Comparison of ENCODE assay signal across 19 mouse cellular contexts in genomic region chr3:103518624-103519023, GRCm38 (mm10). TPM values are rescaled to one million over a fixed set of nuclear protein-coding genes. Genes with fewer than 3 reads are reported as not detected.
DNase-seq lines count a peak whose midpoint lies in the region; ATAC-seq and TF ChIP-seq lines count a peak whose summit lies in the region.
"Had no signal": no experiment of that assay in that cellular context is flagged by ENCODE, and none has a peak within 500 bp of the region (broad histone marks: within the 10 kb centered on the region; RNA-seq: fewer than 3 reads in every experiment).

No protein-coding gene starts in this region.

- no peak overlapping the region for H3K9ac ChIP-seq in lung, embryonic 14.5 days
- H3K9ac ChIP-seq: hindbrain, embryonic 12.5 days; lung, embryonic 15.5 days had no signal

- H3K27me3 ChIP-seq in lung, embryonic 14.5 days (ENCODE audit: insufficient read depth, low read length): no peaks in the 10 kb centered on the region
- H3K27me3 ChIP-seq: hindbrain, embryonic 12.5 days; lung, embryonic 15.5 days had no signal

- intact Hi-C loops in gastrocnemius, adult 2 months (cut with DNase I): no loop called here

- no peaks in the 10 kb centered on the region for H3K4me1 ChIP-seq in lung, embryonic 14.5 days (ENCODE audit: insufficient read depth)
- H3K4me1 ChIP-seq in lung, adult 2 months (ENCODE audit: control insufficient read depth, insufficient read depth, low read length): no peaks in the 10 kb centered on the region
- peaks cover 2% of the 10 kb centered on the region; the same call in 1 of the 2 replicates for H3K4me1 ChIP-seq in cortical plate, adult 2 months (ENCODE audit: control insufficient read depth, insufficient read depth, low read length)
- H3K4me1 ChIP-seq: hindbrain, embryonic 12.5 days; lung, embryonic 15.5 days; megakaryocyte, embryonic 14.5 days had no signal

- no peak overlapping the region for H3K4me2 ChIP-seq in lung, embryonic 14.5 days
- H3K4me2 ChIP-seq: hindbrain, embryonic 12.5 days; lung, embryonic 15.5 days had no signal

- TF ChIP-seq CTCF in lung, embryonic 14.5 days (IDR thresholded peaks at IDR 0.05; ENCODE audit: low read depth): 0 out of 2 replicates have a peak, but pooled peaks have one; percentile 1
- no peak for TF ChIP-seq CTCF in lung, adult 2 months (IDR thresholded peaks at IDR 0.05; ENCODE audit: insufficient read depth, low read length)
- TF ChIP-seq CTCF in cortical plate, adult 2 months (IDR thresholded peaks at IDR 0.05; ENCODE audit: extremely low read depth, insufficient read depth, low read length): peak; percentile 15; the same call in 1 of the 2 replicates
- no peak for TF ChIP-seq CTCF in gastrocnemius, adult 2 months (IDR thresholded peaks at IDR 0.05)

- no peaks in the 10 kb centered on the region for H3K36me3 ChIP-seq in lung, embryonic 14.5 days (ENCODE audit: insufficient read depth)
- H3K36me3 ChIP-seq: hindbrain, embryonic 12.5 days; lung, embryonic 15.5 days had no signal

- no peaks in the 10 kb centered on the region for H3K9me3 ChIP-seq in lung, embryonic 14.5 days (ENCODE audit: low read depth, low read length)
- H3K9me3 ChIP-seq: hindbrain, embryonic 12.5 days; lung, embryonic 15.5 days had no signal

- 69% methylated on average over 2 of the region's 2 CpGs for WGBS in lung, embryonic 14.5 days
- 69% methylated on average over 2 of the region's 2 CpGs for WGBS in lung, adult 2 months

- H3K4me3 ChIP-seq in lung, embryonic 14.5 days (ENCODE audit: low read depth, low read length): no peak overlapping the region
- H3K4me3 ChIP-seq in lung, adult 2 months (replicated peaks; ENCODE audit: extremely low read depth, low read depth, low read length): no peak overlapping the region
- no peak overlapping the region for H3K4me3 ChIP-seq in cortical plate, adult 2 months (ENCODE audit: insufficient read depth, low read length)
- no peak overlapping the region for H3K4me3 ChIP-seq in gastrocnemius, adult 2 months
- H3K4me3 ChIP-seq: hindbrain, embryonic 12.5 days; lung, embryonic 15.5 days; megakaryocyte, embryonic 14.5 days had no signal

- peak; percentile 97 for ATAC-seq in frontal cortex, adult (ENCODE audit: low TSS enrichment)
- no peak for ATAC-seq in lung, embryonic 14.5 days (ENCODE audit: insufficient read depth)

- no peak overlapping the region for H3K27ac ChIP-seq in lung, embryonic 14.5 days (ENCODE audit: low read depth)
- no peak overlapping the region for H3K27ac ChIP-seq in cortical plate, adult 2 months (ENCODE audit: insufficient read depth, low read length)
- no peak overlapping the region for H3K27ac ChIP-seq in gastrocnemius, adult 2 months
- H3K27ac ChIP-seq: hindbrain, embryonic 12.5 days; lung, embryonic 15.5 days had no signal

- TF ChIP-seq POLR2A in lung, adult 2 months (IDR thresholded peaks at IDR 0.05; ENCODE audit: borderline replicate concordance, extremely low read depth, low read depth, low read length): no peak
- no peak for TF ChIP-seq POLR2A in cortical plate, adult 2 months (IDR thresholded peaks at IDR 0.05; ENCODE audit: extremely low read depth, insufficient read depth, low read length)

- DNase-seq in frontal cortex, postnatal 25 days (ENCODE audit: low spot score in 2 of 2): no peak
- DNase-seq in lung, embryonic 14.5 days: no peak
- DNase-seq in lung, adult 2 months: no peak
- DNase-seq in cerebellum, adult 11-12 months: peak; percentile 79
- DNase-seq in gastrocnemius, adult 18-20 months (ENCODE audit: low spot score): no peak
- no peak for DNase-seq in gastrocnemius, adult 2 months
- DNase-seq: adrenal gland, postnatal 25 days; kidney, adult 2 months; kidney, postnatal 4 days; liver; thymus, adult 2 months had no signal

RNA-seq across cellular contexts. Expression of gene Syt6, which starts 56.4 kb away (rescaled TPM):
- polyA plus RNA-seq in lung, embryonic 14.5 days (2014; fragmentation: Nextera tagmentation; extraction: Ambion mirVana): 0.47 and 0.73 TPM in 2 replicates
- polyA plus RNA-seq in lung, adult 2 months (2012; rRNA removed): 0.63 and 1.1 TPM in 2 replicates
- polyA plus RNA-seq in cortical plate, adult 2 months (2012; rRNA removed): 10.3 and 15.1 TPM in 2 replicates
- not detected for total RNA-seq in gastrocnemius, adult 18-20 months (2021)
- not detected for total RNA-seq in gastrocnemius, adult 2 months (2021)
- total RNA-seq: adrenal gland, postnatal 25 days; gastrocnemius, postnatal 4 days; monocyte, adult 5-6 weeks had no signal
- polyA plus RNA-seq: C2C12; kidney, adult 2 months had no signal

Comparison
In these comparisons a context has a peak if more than half of its experiments do, and no peak if none do; other contexts are left out.
1. CTCF ChIP-seq: peak in lung, embryonic 14.5 days (single experiment) and cortical plate, adult 2 months (single experiment); none in lung, adult 2 months (single experiment) and gastrocnemius, adult 2 months (single experiment).